Mouse (Mus musculus) thymus, postnatal 0 days (tissue): ENCODE measurements around the gene Tspan10. TPM values are rescaled to one million over a fixed set of nuclear protein-coding genes. Genes with fewer than 3 reads are reported as not detected.

ENCODE experiments used
- DNase-seq: peaks from one replicate; pipeline ENCODE4 v3.0.0-alpha.2; 2015; ENCODE audit warnings: low spot score
- polyA plus RNA-seq: library from polyadenylated mRNA; unstranded; fragments of >200 nt; fragmentation: Nextera tagmentation; extraction: Ambion mirVana; gene quantifications from 2 replicates; pipeline ENCODE4 v1.2.1, GENCODE M21; 2015

The Tspan10 gene
- polyA plus RNA-seq, 1 experiment from 2014 or later, result 1.2 TPM

- DNase-seq, result no peak
These were observed 12.5 kb downstream of the Tspan10 start for GRCm38 (mm10) chr11:120454965-120455364.

- DNase-seq, result no peak
These were observed 13.0 kb downstream of the Tspan10 start for GRCm38 (mm10) chr11:120455413-120455812.

- no peak for DNase-seq
These were observed 14.9 kb downstream of the Tspan10 start for GRCm38 (mm10) chr11:120457370-120457769.

DNA sequence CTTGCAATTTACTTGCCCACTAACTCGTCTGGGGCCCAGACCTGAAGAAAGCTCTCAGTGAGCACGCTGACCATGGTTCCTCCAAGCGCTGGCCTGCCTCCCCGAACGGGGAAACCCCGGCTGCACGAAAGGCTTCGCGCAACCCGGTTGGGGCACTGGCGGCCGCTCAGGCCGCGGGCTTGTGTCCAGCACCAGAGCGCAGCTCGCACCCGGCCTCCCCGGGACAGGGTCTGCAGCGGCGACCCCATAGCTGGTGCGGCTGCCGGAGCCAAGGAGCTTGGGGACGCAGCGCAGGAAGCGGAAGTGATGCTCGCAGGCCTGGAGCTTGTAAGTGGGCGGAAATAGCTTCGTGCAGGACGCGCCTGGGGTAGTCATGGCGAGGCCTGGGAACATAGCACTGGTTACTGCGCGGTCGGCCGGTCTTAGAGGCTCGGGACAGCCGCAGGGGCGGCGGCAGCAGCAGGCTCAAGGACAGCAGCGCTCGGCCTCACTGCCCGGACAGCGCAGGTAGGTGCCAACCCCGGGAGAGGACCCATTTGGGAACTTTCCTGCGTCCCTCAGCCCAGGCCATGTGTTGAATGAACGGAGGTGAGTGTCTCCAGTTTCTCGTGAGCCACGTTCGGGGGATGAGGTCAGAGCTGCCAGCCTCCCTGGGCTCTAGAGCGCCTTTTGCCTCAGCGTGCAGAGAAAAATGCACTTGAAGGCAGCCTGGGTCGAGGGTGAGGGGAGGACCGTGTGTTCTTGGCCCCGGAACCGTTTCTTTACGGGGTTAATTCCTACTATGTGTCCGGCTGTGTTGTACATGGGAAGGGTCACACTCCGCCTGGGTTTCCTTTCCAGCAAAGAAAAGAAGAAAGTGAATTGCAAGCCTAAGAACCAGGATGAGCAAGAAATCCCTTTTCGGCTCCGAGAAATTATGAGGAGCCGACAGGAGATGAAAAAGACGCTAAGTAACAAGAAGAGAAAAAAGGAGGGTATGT, 15.6 kb downstream of the Tspan10 start, which contains the start of the genes Oxld1 and Ccdc137:
TSS of gene Oxld1 (minus strand) at position 297 of the 980 bp plus-strand sequence.
TSS of gene Ccdc137 (plus strand) at position 344 of the 980 bp plus-strand sequence.
- peak; percentile 83 for DNase-seq

GRCm38 (mm10) chr11:120458847-120459597, 16.6 kb downstream of the Tspan10 start:
- no peak for DNase-seq

DNA sequence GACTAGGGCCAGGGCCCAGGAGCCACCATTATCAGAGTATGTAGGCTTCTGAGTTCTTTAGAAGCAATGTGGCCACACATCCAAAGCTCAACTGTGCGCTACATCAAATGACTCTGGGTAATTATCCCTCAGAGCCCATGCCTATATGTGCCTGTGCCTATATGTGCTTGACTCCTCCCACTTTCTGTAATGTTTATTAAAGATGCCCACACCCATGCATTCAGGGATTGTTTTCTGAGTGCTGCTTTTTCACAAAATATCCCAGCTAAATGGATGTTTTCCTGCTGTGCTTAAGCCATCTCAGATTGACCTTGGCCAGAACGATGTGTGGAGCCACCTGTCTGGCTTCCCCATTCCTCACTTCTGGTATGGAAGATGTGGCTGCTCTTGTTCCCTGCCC, 21.1 kb downstream of the Tspan10 start:
- no peak for DNase-seq

- no peak for DNase-seq
These were observed 21.9 kb downstream of the Tspan10 start for GRCm38 (mm10) chr11:120464365-120464764.

DNA sequence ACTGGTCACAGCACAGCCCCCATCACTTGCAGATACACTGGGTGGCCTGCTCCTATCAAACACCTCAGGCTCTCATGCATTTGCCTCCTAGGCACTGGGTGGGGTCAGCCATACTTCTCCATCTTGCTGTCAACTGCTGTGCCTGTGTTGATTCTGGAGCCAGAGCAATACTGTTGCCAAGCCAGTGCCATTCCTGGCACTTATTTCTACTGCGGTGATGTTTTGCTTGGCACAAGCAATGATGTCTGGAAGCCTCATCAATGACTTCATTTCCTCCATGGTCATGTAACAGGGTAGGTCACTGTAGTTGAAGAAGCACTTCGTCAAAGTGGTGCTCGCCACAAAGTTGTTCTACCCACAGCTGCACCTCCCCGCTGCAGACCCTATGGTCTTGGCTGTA, 23.1 kb downstream of the Tspan10 start:
- no peak for DNase-seq

DNA sequence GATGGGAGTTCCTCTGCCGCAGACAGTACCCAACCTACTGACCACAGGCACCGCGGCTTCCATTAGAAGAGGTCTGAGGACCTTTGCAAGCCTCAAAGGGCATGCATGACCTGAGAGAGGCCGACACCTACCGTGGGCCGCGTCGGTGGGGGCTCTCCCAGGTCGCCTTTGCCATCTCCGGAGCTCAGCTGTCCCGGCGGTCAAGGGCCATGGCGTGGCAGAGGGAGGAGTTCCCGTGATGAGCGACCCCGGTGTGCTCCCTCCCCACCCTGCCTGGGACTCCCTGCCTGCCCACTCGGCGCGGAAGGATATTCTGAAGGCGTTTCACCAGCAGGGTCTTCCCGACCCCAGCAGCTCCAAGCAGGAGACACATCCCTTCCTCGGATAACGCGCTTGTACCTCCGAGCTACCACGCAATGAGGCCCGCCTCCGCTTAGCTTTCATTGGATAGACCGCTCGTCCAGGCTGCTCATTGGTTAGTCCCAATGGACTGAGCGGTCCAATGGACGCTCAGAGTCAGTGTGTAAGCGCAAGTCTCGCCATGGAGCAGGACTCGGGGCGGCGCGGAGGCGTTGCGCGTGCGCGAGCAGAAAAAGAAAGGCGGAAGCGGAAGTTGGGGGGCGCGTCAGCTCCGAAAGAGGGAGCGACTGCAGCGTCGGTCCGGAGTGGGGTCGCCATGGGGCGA, 24.7 kb downstream of the Tspan10 start, which contains the start of gene Arl16:
TSS of gene Arl16 (minus strand) at position 557 of the 685 bp plus-strand sequence.
- DNase-seq, result peak; percentile 99

DNA sequence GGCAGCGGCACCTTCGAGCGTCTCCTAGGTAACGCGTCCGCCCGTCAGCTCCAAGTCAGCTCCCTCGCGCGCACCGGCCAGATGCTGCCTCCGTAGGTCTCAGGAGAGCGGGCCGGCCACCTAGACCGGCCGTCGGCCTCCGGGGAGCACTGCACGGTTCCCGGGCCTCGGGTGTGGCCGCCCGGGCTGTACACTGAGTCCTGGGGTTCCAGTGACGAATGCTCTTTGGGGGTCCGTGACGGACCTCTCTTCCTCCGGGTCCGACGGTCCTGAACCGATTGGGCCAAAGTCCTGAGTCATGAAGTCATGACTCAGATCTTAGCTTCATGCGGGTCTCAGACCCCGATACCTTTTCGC, 25.3 kb downstream of the Tspan10 start:
- no peak for DNase-seq

GRCm38 (mm10) chr11:120472052-120472451, 29.6 kb downstream of the Tspan10 start:
- DNase-seq, result no peak

- no peak for DNase-seq
These were observed 41.0 kb downstream of the Tspan10 start for GRCm38 (mm10) chr11:120483448-120483934.

- DNase-seq, result peak; percentile 94
These were observed 42.0 kb downstream of the Tspan10 start, which contains the start of gene Mrpl12 for GRCm38 (mm10) chr11:120484265-120484981. Mrpl12 (plus strand) TSS chr11:120484613.

DNA sequence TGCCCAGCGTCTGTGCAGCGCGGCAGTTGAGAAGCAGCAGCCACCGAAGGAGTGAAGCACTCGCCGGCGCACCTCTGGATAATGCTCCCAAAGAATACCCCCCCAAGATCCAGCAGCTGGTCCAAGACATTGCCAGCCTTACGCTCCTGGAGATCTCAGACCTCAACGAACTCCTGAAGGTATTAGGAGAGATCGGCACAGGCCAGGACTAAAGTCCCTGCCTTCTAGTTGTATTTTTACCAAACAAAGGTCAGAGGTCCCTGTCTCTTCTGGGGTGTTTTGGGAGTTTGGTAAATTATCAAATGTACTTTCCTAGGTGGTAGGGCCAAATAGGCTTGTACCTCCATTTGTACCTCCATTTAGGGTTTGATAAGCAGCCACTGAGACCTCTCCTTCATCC, 42.8 kb downstream of the Tspan10 start:
- no peak for DNase-seq

GRCm38 (mm10) chr11:120488516-120488915, 46.1 kb downstream of the Tspan10 start:
- DNase-seq, result no peak

DNA sequence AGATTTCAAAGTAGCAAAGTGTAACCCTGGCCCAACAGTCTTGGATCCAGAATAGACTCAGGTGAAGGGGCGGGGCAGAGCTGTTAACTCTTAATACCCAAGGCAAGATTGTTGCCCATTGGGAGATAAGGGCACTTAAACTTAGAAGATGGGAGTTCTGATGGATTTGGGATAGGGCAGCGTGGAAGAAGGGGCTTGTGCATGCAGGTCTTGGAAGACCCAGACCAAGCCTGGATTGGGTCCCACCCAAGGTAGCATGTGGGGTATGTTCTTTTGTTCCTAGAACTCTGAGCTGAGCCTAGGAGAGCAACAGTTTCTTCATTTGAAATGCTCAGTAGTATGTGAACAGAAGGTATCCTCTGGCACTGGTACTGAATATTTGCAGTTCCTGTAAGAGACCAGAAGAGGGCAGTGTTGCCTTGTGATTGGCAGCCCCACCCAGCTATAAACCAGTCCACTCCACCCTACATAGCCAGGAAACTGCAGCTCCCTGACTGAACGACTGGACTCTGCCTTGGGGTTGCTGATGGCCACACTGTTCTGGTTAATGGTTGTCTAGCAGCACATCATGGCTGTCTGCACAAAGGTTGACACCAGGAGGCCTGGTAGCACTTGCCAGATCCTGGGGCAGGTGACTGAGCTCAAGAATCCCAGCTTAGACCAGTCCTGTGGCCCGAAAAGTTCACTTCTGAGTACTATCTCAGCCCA, 46.8 kb downstream of the Tspan10 start:
- DNase-seq, result peak; percentile 83

- no peak for DNase-seq
These were observed 48.0 kb downstream of the Tspan10 start for GRCm38 (mm10) chr11:120490291-120491046.

- DNase-seq, result peak; percentile 67
These were observed 49.0 kb downstream of the Tspan10 start, which contains the start of gene Slc25a10 for GRCm38 (mm10) chr11:120491317-120492023. Slc25a10 (plus strand) TSS chr11:120491840.
